Mouse (Mus musculus): Measurements from ENCODE around the gene Timm8b. TPM values are rescaled to one million over a fixed set of nuclear protein-coding genes. Genes with fewer than 3 reads are reported as not detected.
"Not testable (repeated sequence)": the region's sequence is repeated elsewhere in the genome, so short reads cannot be mapped to it uniquely, and the experiment has no call there.

The Timm8b gene
- total and polyA plus RNA-seq, 2 experiments from 2014 or later: 131 to 442 TPM

DNA sequence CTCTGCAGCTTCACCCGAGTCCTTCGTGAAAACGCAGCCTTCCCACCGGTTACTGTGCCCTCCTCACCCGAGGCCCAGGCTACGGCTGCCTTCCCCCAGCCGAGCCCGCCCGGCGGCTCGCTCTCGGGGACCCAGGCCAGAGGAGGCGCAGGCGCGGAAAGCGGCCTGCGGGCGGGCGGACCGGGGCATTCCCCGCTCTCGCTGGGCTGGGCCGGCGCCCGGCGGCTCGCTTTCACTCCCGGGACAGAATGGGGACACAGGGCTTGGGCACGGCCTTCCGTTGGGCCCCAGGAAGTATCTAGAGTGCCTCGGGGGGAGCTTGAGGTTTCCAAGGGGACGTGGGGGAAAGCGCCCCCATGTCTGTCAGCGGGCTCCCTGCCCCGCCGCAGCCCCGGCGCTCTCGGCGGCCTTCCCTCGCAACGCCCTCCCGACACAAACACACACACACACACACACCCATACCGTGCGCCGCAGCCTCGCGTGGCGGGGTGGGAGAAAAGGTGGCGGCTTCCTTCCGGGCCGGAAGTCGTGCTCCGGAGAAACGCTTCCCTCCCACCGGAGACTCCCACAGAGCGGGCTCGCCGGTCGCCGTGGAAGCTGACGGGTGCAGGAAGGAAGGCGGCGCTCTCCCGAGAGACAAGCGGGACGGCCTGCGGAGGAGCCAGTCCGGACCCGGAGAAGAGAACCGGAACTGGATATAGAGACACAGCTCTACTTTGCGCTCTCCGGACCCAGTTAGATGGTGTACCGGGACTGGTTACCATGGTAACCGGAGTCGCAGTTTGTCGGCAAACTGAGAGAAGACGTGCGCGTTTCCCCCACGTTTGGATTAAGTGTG is 13.3 kb downstream of the Timm8b start, which contains the start of the genes Pih1d2 and Nkapd1:
Gene Pih1d2 (plus strand): TSS at position 556 of the 838 bp plus-strand sequence.
Gene Nkapd1 (minus strand): TSS at position 699 of the 838 bp plus-strand sequence.
- Histone ChIP-seq H3K9ac (replicated peaks; ENCODE audit: low read length) (peak within 1 kb of the TSS; percentile 94), H3K27ac (peak within 1 kb of the TSS; percentile 96), H3K4me3 (ENCODE audit: low read length) (peak within 1 kb of the TSS; percentile 98), H3K4me1 (ENCODE audit: insufficient read depth, low read length) (peaks cover 4% of the 10 kb centered on the region; the same call in 1 of the 2 replicates), H3K4me2 (ENCODE audit: low read depth, low read length) (peak within 1 kb of the TSS; percentile 75), H3K27me3 (ENCODE audit: insufficient read depth, low read length) (no peaks in the 10 kb centered on the region), H3K9me3 (ENCODE audit: low read length) (no peaks in the 10 kb centered on the region), H3K36me3 (ENCODE audit: insufficient read depth, low read length) (peaks cover 21% of the 10 kb centered on the region; the same call in 1 of the 2 replicates)
- WGBS: under 1% methylated on average over 80 of the region's 81 CpGs
- ATAC-seq (peak; percentile 96), DNase-seq (ENCODE audit: low spot score) (peak; percentile 95)
- peak; percentile 34 for TF ChIP-seq CTCF (IDR thresholded peaks at IDR 0.05; ENCODE audit: low read depth)

DNA sequence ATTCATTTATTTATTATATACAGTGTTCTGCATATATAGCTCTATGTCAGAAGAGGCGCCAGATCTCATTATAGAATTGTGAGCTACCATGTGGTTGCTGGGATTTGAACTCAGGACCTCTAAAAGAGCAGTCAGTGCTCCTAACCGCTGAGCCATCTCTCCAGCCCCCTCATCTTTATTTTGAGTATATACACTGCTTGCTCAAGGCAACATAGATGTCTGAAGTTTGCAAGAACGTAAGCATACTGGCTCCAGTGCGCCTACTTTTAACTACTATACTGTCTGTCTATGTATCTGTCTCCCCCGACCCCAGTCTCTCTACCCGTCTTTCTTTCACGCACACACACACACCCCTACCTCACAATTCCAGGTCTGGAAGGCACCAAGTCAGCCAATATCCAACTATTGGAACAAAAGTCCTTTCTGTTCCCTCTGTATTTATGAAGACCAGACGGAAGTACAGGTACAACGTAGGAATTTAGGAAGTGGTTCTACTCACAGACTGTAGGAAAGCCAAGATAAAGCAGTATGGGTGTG is 14.2 kb downstream of the Timm8b start:
- peaks cover 16% of the 10 kb centered on the region; the same call in 1 of the 2 replicates for H3K36me3 ChIP-seq (ENCODE audit: insufficient read depth, low read length)
- no peak for ATAC-seq
- peak overlapping the region; percentile 98 for H3K4me3 ChIP-seq (ENCODE audit: low read length)
- H3K27me3 ChIP-seq (ENCODE audit: insufficient read depth, low read length): no peaks in the 10 kb centered on the region
- H3K4me2 ChIP-seq (ENCODE audit: low read depth, low read length): peak overlapping the region; percentile 75
- TF ChIP-seq CTCF (IDR thresholded peaks at IDR 0.05; ENCODE audit: low read depth): no peak
- no peak overlapping the region for H3K9ac ChIP-seq (replicated peaks; ENCODE audit: low read length)
- DNase-seq (ENCODE audit: low spot score): no peak
- no peak overlapping the region for H3K27ac ChIP-seq
- WGBS: 65% methylated on average over 9 of the region's 9 CpGs
- peaks cover 4% of the 10 kb centered on the region; the same call in 1 of the 2 replicates for H3K4me1 ChIP-seq (ENCODE audit: insufficient read depth, low read length)
- no peaks in the 10 kb centered on the region for H3K9me3 ChIP-seq (ENCODE audit: low read length)

DNA sequence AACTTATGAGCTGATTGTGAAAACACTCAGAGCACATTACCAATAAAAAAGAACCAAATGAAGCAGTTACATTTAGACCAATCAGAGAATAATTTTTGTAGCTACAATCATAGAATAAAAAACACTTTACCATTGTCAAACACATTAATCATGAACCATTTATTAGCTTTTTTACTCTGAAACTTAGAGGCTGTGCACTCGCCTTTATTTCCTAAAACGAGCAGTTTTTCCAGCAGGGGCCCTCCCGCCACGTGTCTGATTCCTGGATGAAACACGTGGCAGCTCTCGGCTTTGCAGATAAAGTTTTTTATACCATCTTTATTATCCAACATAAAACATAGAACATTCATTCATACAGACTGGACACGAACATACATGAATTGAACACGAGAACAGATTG is 27.2 kb downstream of the Timm8b start:
- not testable (repeated sequence) for H3K9ac ChIP-seq (replicated peaks; ENCODE audit: low read length); H3K4me2 ChIP-seq (ENCODE audit: low read depth, low read length); H3K4me3 ChIP-seq (ENCODE audit: low read length); DNase-seq (ENCODE audit: low spot score); H3K9me3 ChIP-seq (ENCODE audit: low read length); ATAC-seq; H3K27me3 ChIP-seq (ENCODE audit: insufficient read depth, low read length); H3K4me1 ChIP-seq (ENCODE audit: insufficient read depth, low read length); H3K27ac ChIP-seq
- peaks cover 19% of the 10 kb centered on the region for H3K36me3 ChIP-seq (ENCODE audit: insufficient read depth, low read length)
- 88% methylated on average over 6 of the region's 8 CpGs for WGBS

DNA sequence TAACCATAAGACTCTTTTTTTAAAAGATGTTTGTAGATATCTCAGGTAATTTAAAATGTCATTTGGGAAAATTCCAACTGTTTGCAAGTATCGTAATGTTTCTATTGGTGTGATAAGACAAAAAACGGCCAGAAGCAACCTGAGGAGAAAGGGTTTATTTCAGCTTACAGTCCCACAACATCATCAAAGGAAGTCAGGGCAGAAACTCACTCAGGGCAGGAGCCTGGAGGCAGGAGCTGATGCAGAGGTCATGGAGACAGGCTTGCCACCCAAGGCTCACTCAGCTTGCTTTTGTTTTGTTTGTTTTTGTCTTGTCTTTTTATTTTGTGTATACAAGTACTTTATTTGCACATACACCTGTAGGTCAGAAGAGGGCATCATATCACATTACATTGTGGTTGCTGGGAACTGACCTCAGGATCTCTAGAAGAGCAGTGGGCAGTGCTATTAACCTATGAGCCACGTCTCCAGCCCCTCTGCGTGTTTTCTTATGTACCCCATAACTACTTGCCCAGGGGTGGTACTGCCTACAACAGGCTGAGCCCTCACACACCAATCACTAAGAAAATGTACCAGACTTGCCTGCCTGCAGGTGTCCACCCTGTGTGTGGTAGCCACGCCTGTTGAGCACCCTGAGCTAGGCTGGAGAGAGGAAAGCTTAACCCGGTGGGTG is 28.4 kb downstream of the Timm8b start:
- no peaks in the 10 kb centered on the region for H3K27me3 ChIP-seq (ENCODE audit: insufficient read depth, low read length)
- no peak for TF ChIP-seq CTCF (IDR thresholded peaks at IDR 0.05; ENCODE audit: low read depth)
- no peak overlapping the region for H3K27ac ChIP-seq
- 89% methylated on average over 6 of the region's 6 CpGs for WGBS
- no peak overlapping the region for H3K4me2 ChIP-seq (ENCODE audit: low read depth, low read length)
- H3K9me3 ChIP-seq (ENCODE audit: low read length): no peaks in the 10 kb centered on the region
- no peaks in the 10 kb centered on the region for H3K4me1 ChIP-seq (ENCODE audit: insufficient read depth, low read length)
- peaks cover 28% of the 10 kb centered on the region for H3K36me3 ChIP-seq (ENCODE audit: insufficient read depth, low read length)
- ATAC-seq (0 out of 2 replicates have a peak, but pooled peaks have one; percentile 27), DNase-seq (ENCODE audit: low spot score) (no peak)
- H3K9ac ChIP-seq (replicated peaks; ENCODE audit: low read length): no peak overlapping the region
- H3K4me3 ChIP-seq (ENCODE audit: low read length): no peak overlapping the region

DNA sequence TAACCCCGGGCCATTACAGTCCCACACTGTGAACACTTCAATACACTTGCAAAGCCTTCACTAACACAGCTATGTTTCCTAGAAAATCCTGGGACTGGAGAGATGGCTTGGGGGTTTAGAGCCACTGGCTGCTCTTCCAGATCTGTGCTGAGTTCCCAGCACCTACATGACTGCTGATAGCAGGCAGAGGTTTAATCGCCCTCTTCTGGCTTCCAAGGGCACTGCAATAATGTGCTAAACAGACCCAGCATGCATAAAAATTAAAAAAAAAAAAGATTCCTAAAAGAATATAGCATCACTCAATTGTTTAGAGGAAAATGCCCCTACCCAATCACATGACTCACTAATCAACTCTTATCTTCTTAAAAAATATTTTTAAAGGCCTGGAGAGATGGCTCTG is 29.3 kb downstream of the Timm8b start:
- Histone ChIP-seq H3K4me1 (ENCODE audit: insufficient read depth, low read length) (no peaks in the 10 kb centered on the region), H3K9me3 (ENCODE audit: low read length) (no peaks in the 10 kb centered on the region), H3K4me2 (ENCODE audit: low read depth, low read length) (no peak overlapping the region), H3K36me3 (ENCODE audit: insufficient read depth, low read length) (peaks cover 30% of the 10 kb centered on the region), H3K9ac (replicated peaks; ENCODE audit: low read length) (no peak overlapping the region), H3K27me3 (ENCODE audit: insufficient read depth, low read length) (no peaks in the 10 kb centered on the region), H3K4me3 (ENCODE audit: low read length) (no peak overlapping the region), H3K27ac (no peak overlapping the region)
- peak; percentile 43 for TF ChIP-seq CTCF (IDR thresholded peaks at IDR 0.05; ENCODE audit: low read depth)
- DNase-seq (ENCODE audit: low spot score) (peak; percentile 23), ATAC-seq (no peak)
- 61% methylated on average over 2 of the region's 2 CpGs for WGBS

DNA sequence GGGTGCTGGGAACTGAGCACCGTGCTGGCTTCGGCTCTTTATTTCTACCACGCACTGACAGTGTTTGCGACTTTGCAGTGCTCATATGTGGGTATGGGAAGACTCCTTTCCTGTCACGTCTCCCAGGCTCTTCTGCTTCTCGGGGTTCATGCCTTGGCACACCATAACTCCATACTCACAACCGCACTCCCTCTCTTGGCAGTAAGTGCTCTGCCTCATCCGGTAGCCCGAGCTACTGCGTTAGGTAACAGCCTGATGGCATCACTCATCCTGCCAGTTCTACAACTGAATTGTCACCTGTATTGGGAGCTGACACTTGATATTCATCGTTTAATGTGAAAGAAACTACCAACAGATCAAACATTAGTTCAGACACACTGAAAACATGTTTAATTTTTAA is 30.6 kb downstream of the Timm8b start:
- Histone ChIP-seq H3K4me3 (ENCODE audit: low read length) (no peak overlapping the region), H3K4me2 (ENCODE audit: low read depth, low read length) (no peak overlapping the region), H3K27me3 (ENCODE audit: insufficient read depth, low read length) (no peaks in the 10 kb centered on the region), H3K9ac (replicated peaks; ENCODE audit: low read length) (no peak overlapping the region), H3K36me3 (ENCODE audit: insufficient read depth, low read length) (peaks cover 35% of the 10 kb centered on the region), H3K4me1 (ENCODE audit: insufficient read depth, low read length) (no peaks in the 10 kb centered on the region), H3K27ac (no peak overlapping the region), H3K9me3 (ENCODE audit: low read length) (no peaks in the 10 kb centered on the region)
- ATAC-seq: no peak
- DNase-seq (ENCODE audit: low spot score): no peak
- 94% methylated on average over 11 of the region's 11 CpGs for WGBS
- no peak for TF ChIP-seq CTCF (IDR thresholded peaks at IDR 0.05; ENCODE audit: low read depth)
